Mouse (Mus musculus) olfactory bulb, adult 2 months (tissue): ENCODE results near the gene Nup133. TPM values are rescaled to one million over a fixed set of nuclear protein-coding genes. Genes with fewer than 3 reads are reported as not detected.

Experiments used
- H3K27ac ChIP-seq: fragments of 200-500 bp; 2 replicates; pipeline ENCODE4 v1.5.1; 2012; ENCODE audit warnings: low read depth, low read length; ENCODE audit not compliant: insufficient read depth
- H3K4me1 ChIP-seq: fragments of 200-500 bp; 2 replicates; pipeline ENCODE4 v1.6.1; 2012; ENCODE audit warnings: low read length; ENCODE audit not compliant: control insufficient read depth, insufficient read depth
- H3K4me3 ChIP-seq: fragments of 200-500 bp; 2 replicates; pipeline ENCODE4 v1.5.1; 2012; ENCODE audit warnings: mild to moderate bottlenecking, low read depth, low read length, moderate library complexity; ENCODE audit not compliant: insufficient read depth
- CTCF ChIP-seq: fragments of 200-500 bp; IDR thresholded peaks from 2 replicates; pipeline ENCODE4 v1.5.1; 2012; ENCODE audit warnings: low read depth, mild to moderate bottlenecking, low read length, moderate library complexity; ENCODE audit not compliant: insufficient read depth
- POLR2A ChIP-seq: fragments of 200-500 bp; IDR thresholded peaks from 2 replicates; pipeline ENCODE4 v1.6.1; 2012; ENCODE audit warnings: mild to moderate bottlenecking, low read depth, low read length, moderate library complexity; ENCODE audit not compliant: insufficient read depth
- WGBS: fragments of 180-500 bp; shearing (Covaris S2); methylation state at CpG from one replicate; pipeline ENCODE4 v1.1.7; 2018; 5-methylcytosine and 5-hydroxymethylcytosine counted together
- polyA plus RNA-seq: library from polyadenylated mRNA; stranded (reverse); fragments of >200 nt; gene quantifications from 2 replicates; pipeline ENCODE4 v1.2.4, GENCODE M21; 2012; ENCODE audit warnings: low replicate concordance; ENCODE audit not compliant: missing spikeins, insufficient read depth, insufficient read length

Nup133 gene
- polyA plus RNA-seq = not detected in 2 replicates

GRCm38 (mm10) chr8:123948942-123949685 is at the start of gene Nup133:
Gene Nup133 (minus strand): TSS chr8:123949265.
- H3K4me1 ChIP-seq = no peaks in the 10 kb centered on the region
- H3K4me3 ChIP-seq = peak within 1 kb of the TSS; percentile 91
- TF ChIP-seq CTCF (no peak), POLR2A (peak; percentile 69)
- WGBS = under 1% methylated on average over 77 of the region's 77 CpGs
- H3K27ac ChIP-seq = peak within 1 kb of the TSS; percentile 45; the same call in 1 of the 2 replicates

GRCm38 (mm10) chr8:123993997-123994396 is 44.9 kb upstream of the Nup133 start:
- Histone ChIP-seq H3K4me3 (no peak overlapping the region), H3K4me1 (0 out of 2 replicates have a peak, but pooled peaks cover 2% of the 10 kb centered on the region), H3K27ac (no peak overlapping the region)
- TF ChIP-seq CTCF (no peak), POLR2A (no peak)
- 95% methylated on average over 3 of the region's 3 CpGs for WGBS

- H3K4me1 ChIP-seq = 0 out of 2 replicates have a peak, but pooled peaks cover 6% of the 10 kb centered on the region
- no peak overlapping the region for H3K4me3 ChIP-seq
- no peak overlapping the region for H3K27ac ChIP-seq
- TF ChIP-seq CTCF (no peak), POLR2A (no peak)
- 94% methylated on average over 5 of the region's 5 CpGs for WGBS
Measured at GRCm38 (mm10) chr8:123993597-123993996, 44.5 kb upstream of the Nup133 start.

- Histone ChIP-seq H3K4me3 (no peak overlapping the region), H3K4me1 (0 out of 2 replicates have a peak, but pooled peaks cover 6% of the 10 kb centered on the region), H3K27ac (no peak overlapping the region)
- TF ChIP-seq CTCF (no peak), POLR2A (no peak)
- WGBS = 30% methylated on average over 8 of the region's 8 CpGs
Measured at GRCm38 (mm10) chr8:123992587-123992986, 43.5 kb upstream of the Nup133 start.

- H3K4me1 ChIP-seq = 0 out of 2 replicates have a peak, but pooled peaks cover 6% of the 10 kb centered on the region
- 90% methylated on average over 13 of the region's 13 CpGs for WGBS
- no peak overlapping the region for H3K27ac ChIP-seq
- H3K4me3 ChIP-seq = no peak overlapping the region
- TF ChIP-seq POLR2A (no peak), CTCF (no peak)
Measured at GRCm38 (mm10) chr8:123990277-123991049, 41.4 kb upstream of the Nup133 start.

- H3K4me1 ChIP-seq = 0 out of 2 replicates have a peak, but pooled peaks cover 6% of the 10 kb centered on the region
Measured at GRCm38 (mm10) chr8:123989128-123989527, 40.1 kb upstream of the Nup133 start.

GRCm38 (mm10) chr8:123988605-123989038 is 39.6 kb upstream of the Nup133 start:
- H3K4me1 ChIP-seq = 0 out of 2 replicates have a peak, but pooled peaks cover 6% of the 10 kb centered on the region
- no peak overlapping the region for H3K4me3 ChIP-seq
- TF ChIP-seq POLR2A = no peak
- TF ChIP-seq CTCF = no peak
- WGBS = 64% methylated on average over 6 of the region's 6 CpGs
- no peak overlapping the region for H3K27ac ChIP-seq

More at GRCm38 (mm10) chr8:123989128-123989527, 40.1 kb upstream of the Nup133 start:
- 77% methylated on average over 7 of the region's 7 CpGs for WGBS
- no peak for TF ChIP-seq CTCF
- TF ChIP-seq POLR2A = no peak
- Histone ChIP-seq H3K4me3 (no peak overlapping the region), H3K27ac (no peak overlapping the region)

- Histone ChIP-seq H3K4me1 (peaks cover 8% of the 10 kb centered on the region), H3K27ac (peak within 1 kb of the TSS; percentile 60), H3K4me3 (peak within 1 kb of the TSS; percentile 74)
- TF ChIP-seq CTCF = no peak
- TF ChIP-seq POLR2A = peak; percentile 62
- under 1% methylated on average over 56 of the region's 56 CpGs for WGBS
Measured at GRCm38 (mm10) chr8:123982826-123983400, 33.8 kb upstream of the Nup133 start, which contains the start of gene Abcb10. Gene Abcb10 (minus strand): TSS chr8:123983122.
